Mouse (Mus musculus) lung, embryonic 14.5 days (tissue): Measurements from ENCODE around the gene Tbata. TPM values are rescaled to one million over a fixed set of nuclear protein-coding genes. Genes with fewer than 3 reads are reported as not detected.

Experiments
- ATAC-seq: fragments of 200-750 bp; cut with Nextera tagmentation; 2 replicates; pipeline ENCODE4 v1.8.0; 2017; ENCODE audit warnings: mild to moderate bottlenecking, moderate TSS enrichment, moderate library complexity; ENCODE audit not compliant: insufficient read depth
- DNase-seq: peaks from one replicate; pipeline ENCODE4 v3.0.0-alpha.2; 2015
- H3K27ac ChIP-seq: fragments of 300-500 bp; sonication (generic); 2 replicates; pipeline ENCODE4 v1.5.1; 2014; ENCODE audit warnings: low read depth, mild to moderate bottlenecking, moderate library complexity
- H3K27me3 ChIP-seq: fragments of 300-500 bp; sonication (generic); 2 replicates; pipeline ENCODE4 v1.6.1; 2014; ENCODE audit warnings: low read length, control low read depth; ENCODE audit not compliant: insufficient read depth
- H3K36me3 ChIP-seq: fragments of 300-500 bp; sonication (generic); 2 replicates; pipeline ENCODE4 v1.6.1; 2014; ENCODE audit warnings: control low read depth; ENCODE audit not compliant: insufficient read depth
- H3K4me1 ChIP-seq: fragments of 300-500 bp; sonication (generic); 2 replicates; pipeline ENCODE4 v1.6.1; 2014; ENCODE audit warnings: antibody characterized with exemption, control low read depth; ENCODE audit not compliant: insufficient read depth
- H3K4me2 ChIP-seq: fragments of 300-500 bp; sonication (generic); 2 replicates; pipeline ENCODE4 v1.6.1; 2014; ENCODE audit warnings: mild to moderate bottlenecking
- H3K4me3 ChIP-seq: fragments of 300-500 bp; sonication (generic); 2 replicates; pipeline ENCODE4 v1.5.1; 2014; ENCODE audit warnings: low read depth, low read length
- H3K9ac ChIP-seq: fragments of 300-500 bp; sonication (generic); 2 replicates; pipeline ENCODE4 v1.6.1; 2014
- H3K9me3 ChIP-seq: fragments of 300-500 bp; sonication (generic); 2 replicates; pipeline ENCODE4 v1.6.1; 2016; ENCODE audit warnings: low read depth, low read length, control low read depth
- CTCF ChIP-seq: IDR thresholded peaks from 2 replicates; pipeline ENCODE4 v1.5.1; 2016; ENCODE audit warnings: antibody characterized with exemption, low read depth
- WGBS: fragments of 180-500 bp; shearing (Covaris S2); extraction: QIAGEN DNeasy Blood & Tissue Kit; methylation state at CpG from one replicate; pipeline ENCODE4 v1.1.7; 2014; 5-methylcytosine and 5-hydroxymethylcytosine counted together
- polyA plus RNA-seq: library from polyadenylated mRNA; unstranded; fragments of >200 nt; fragmentation: Nextera tagmentation; extraction: Ambion mirVana; gene quantifications from 2 replicates; pipeline ENCODE4 v1.2.1, GENCODE M21; 2014

Gene Tbata
- polyA plus RNA-seq, 1 experiment from 2014 or later: 1.4 TPM

- Histone ChIP-seq H3K27ac (no peak overlapping the region), H3K4me3 (no peak overlapping the region), H3K9me3 (no peaks in the 10 kb centered on the region), H3K36me3 (no peaks in the 10 kb centered on the region), H3K9ac (no peak overlapping the region), H3K4me2 (no peak overlapping the region), H3K27me3 (no peaks in the 10 kb centered on the region), H3K4me1 (no peaks in the 10 kb centered on the region)
- peak; percentile 93 for TF ChIP-seq CTCF
- ATAC-seq: peak; percentile 51
- peak; percentile 95 for DNase-seq
- 26% methylated on average over 11 of the region's 11 CpGs for WGBS
These were observed 27.9 kb downstream of the Tbata start for GRCm38 (mm10) chr10:61199566-61200213.

- H3K9me3 ChIP-seq: no peaks in the 10 kb centered on the region
- H3K4me3 ChIP-seq: no peak overlapping the region
- DNase-seq (no peak), ATAC-seq (peak; percentile 36; the same call in 1 of the 2 replicates)
- H3K27ac ChIP-seq: no peak overlapping the region
- 76% methylated on average over 7 of the region's 7 CpGs for WGBS
- H3K4me2 ChIP-seq: no peak overlapping the region
- H3K9ac ChIP-seq: no peak overlapping the region
- TF ChIP-seq CTCF: no peak
- H3K36me3 ChIP-seq: no peaks in the 10 kb centered on the region
- no peaks in the 10 kb centered on the region for H3K4me1 ChIP-seq
- no peaks in the 10 kb centered on the region for H3K27me3 ChIP-seq
These were observed 28.6 kb downstream of the Tbata start for GRCm38 (mm10) chr10:61200232-61200820.

GRCm38 (mm10) chr10:61200998-61201397, 29.2 kb downstream of the Tbata start:
- Histone ChIP-seq H3K27me3 (no peaks in the 10 kb centered on the region), H3K4me3 (no peak overlapping the region), H3K4me1 (no peaks in the 10 kb centered on the region), H3K9me3 (no peaks in the 10 kb centered on the region), H3K27ac (no peak overlapping the region), H3K36me3 (no peaks in the 10 kb centered on the region), H3K9ac (no peak overlapping the region), H3K4me2 (no peak overlapping the region)
- DNase-seq (no peak), ATAC-seq (no peak)
- TF ChIP-seq CTCF: no peak
- WGBS: 47% methylated on average over 9 of the region's 9 CpGs

GRCm38 (mm10) chr10:61201596-61202318, 30.0 kb downstream of the Tbata start:
- no peaks in the 10 kb centered on the region for H3K27me3 ChIP-seq
- H3K27ac ChIP-seq: no peak overlapping the region
- ATAC-seq: no peak

GRCm38 (mm10) chr10:61203930-61204329, 32.2 kb downstream of the Tbata start:
- ATAC-seq (no peak), DNase-seq (no peak)
- Histone ChIP-seq H3K4me1 (no peaks in the 10 kb centered on the region), H3K27me3 (no peaks in the 10 kb centered on the region), H3K27ac (no peak overlapping the region), H3K36me3 (no peaks in the 10 kb centered on the region), H3K9ac (no peak overlapping the region), H3K4me3 (no peak overlapping the region), H3K4me2 (no peak overlapping the region), H3K9me3 (no peaks in the 10 kb centered on the region)
- 64% methylated on average over 3 of the region's 3 CpGs for WGBS
- no peak for TF ChIP-seq CTCF

More at GRCm38 (mm10) chr10:61201596-61202318, 30.0 kb downstream of the Tbata start:
- Histone ChIP-seq H3K9me3 (no peaks in the 10 kb centered on the region), H3K4me3 (no peak overlapping the region), H3K9ac (no peak overlapping the region), H3K36me3 (no peaks in the 10 kb centered on the region), H3K4me2 (no peak overlapping the region), H3K4me1 (no peaks in the 10 kb centered on the region)
- 62% methylated on average over 12 of the region's 12 CpGs for WGBS
- DNase-seq: no peak
- no peak for TF ChIP-seq CTCF

GRCm38 (mm10) chr10:61208114-61208684, 36.4 kb downstream of the Tbata start:
- no peak for DNase-seq
- Histone ChIP-seq H3K9ac (no peak overlapping the region), H3K27me3 (peaks cover 1% of the 10 kb centered on the region; the same call in 1 of the 2 replicates), H3K4me3 (no peak overlapping the region), H3K4me2 (no peak overlapping the region), H3K36me3 (no peaks in the 10 kb centered on the region), H3K9me3 (no peaks in the 10 kb centered on the region), H3K27ac (no peak overlapping the region), H3K4me1 (no peaks in the 10 kb centered on the region)
- no peak for ATAC-seq
- 76% methylated on average over 9 of the region's 9 CpGs for WGBS
- no peak for TF ChIP-seq CTCF

- ATAC-seq: no peak
- Histone ChIP-seq H3K27me3 (peaks cover 6% of the 10 kb centered on the region; the same call in 1 of the 2 replicates), H3K4me2 (no peak overlapping the region), H3K9me3 (no peaks in the 10 kb centered on the region), H3K4me3 (no peak overlapping the region), H3K27ac (no peak overlapping the region), H3K4me1 (no peaks in the 10 kb centered on the region), H3K36me3 (no peaks in the 10 kb centered on the region), H3K9ac (no peak overlapping the region)
- no peak for TF ChIP-seq CTCF
- 76% methylated on average over 4 of the region's 4 CpGs for WGBS
- no peak for DNase-seq
These were observed 39.4 kb downstream of the Tbata start for GRCm38 (mm10) chr10:61211105-61211504.
